7 mouse cellular contexts compared by ENCODE assay signal in the genomic region with DNA sequence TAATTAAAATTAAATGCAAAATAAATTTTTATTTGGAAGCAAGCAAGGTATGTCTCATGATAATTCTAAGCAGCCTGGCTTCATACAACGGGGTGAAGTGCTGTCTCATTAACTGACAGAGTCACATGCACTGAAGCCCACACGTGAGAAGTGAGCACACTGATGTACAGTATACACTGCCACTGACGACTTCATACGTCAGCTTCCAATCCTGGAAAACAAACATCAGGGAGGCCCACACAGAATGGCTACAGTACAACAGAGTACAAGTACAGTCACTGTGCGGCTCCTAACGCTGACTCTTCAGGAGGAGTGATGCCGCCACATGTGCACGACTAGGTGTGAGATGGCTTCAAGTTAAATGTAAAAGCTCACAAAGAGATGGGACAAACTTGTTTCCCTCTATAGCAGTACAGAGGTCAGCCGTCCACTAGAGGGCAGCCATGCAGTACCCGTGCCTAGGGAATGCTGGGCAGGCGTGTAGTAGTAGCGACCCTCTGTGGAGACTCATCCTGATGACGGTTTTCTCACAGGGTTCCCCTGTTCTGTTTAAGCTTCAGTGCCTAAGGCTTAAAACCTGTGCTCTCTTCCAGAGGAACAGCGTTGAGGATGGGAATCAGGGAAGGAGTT. TPM values are rescaled to one million over a fixed set of nuclear protein-coding genes. Genes with fewer than 3 reads are reported as not detected.
A peak's percentile ranks its signal among the peaks of the same experiment; 100 is the strongest.
DNase-seq lines count a peak whose midpoint lies in the region; ATAC-seq lines count a peak whose summit lies in the region.

No protein-coding gene starts in this region.

- DNase-seq in adrenal gland, adult (ENCODE audit: inconsistent age in 2 of 2, low spot score in 1 of 2): peak; percentile 65 to 86
- DNase-seq in embryo, embryonic 10 days (ENCODE audit: low spot score): peak; percentile 93
- peak; percentile 47 for DNase-seq in gastrocnemius, postnatal 25 days
- peak; percentile 69 to 80 for DNase-seq in left cerebral cortex, postnatal 14 days (ENCODE audit: low spot score in 2 of 2)
- peak; percentile 85 for DNase-seq in mesoderm, embryonic 11.5 days (ENCODE audit: low read depth, low spot score)
- DNase-seq in right cerebral cortex, postnatal 4 days: peak; percentile 85

- ATAC-seq in inflammation-experienced regulatory T-cells, adult 6 months: peak; percentile 77

- intact Hi-C loops in left cerebral cortex, postnatal 14 days (cut with DNase I): loop anchor here (5.0 kb wide), 1 partner anchor 223 kb away; no protein-coding TSS in a partner anchor

RNA-seq across cellular contexts. Expression of a gene that starts 6.0 kb away (rescaled TPM):
- 1 to 10 TPM in 1 of 2 experiments, under 1 TPM in 1; 0.84 to 1.1 TPM for total RNA-seq in gastrocnemius, postnatal 25 days (2021)
- polyA plus RNA-seq in inflammation-experienced regulatory T-cells, adult 6 months (2017; shearing (Covaris generic)): 10 to 100 TPM; 16.4 to 30.5 (median 17.6) TPM
- 10 to 100 TPM; 21.0 to 23.6 TPM for total RNA-seq in left cerebral cortex, postnatal 14 days (2021)

RNA-seq across cellular contexts. Expression of a gene that starts 34.2 kb away (rescaled TPM):
- total RNA-seq in gastrocnemius, postnatal 25 days (2021): 10 to 100 TPM; 12.1 to 20.0 TPM
- 10 to 100 TPM; 66.2 to 89.2 (median 79.6) TPM for polyA plus RNA-seq in inflammation-experienced regulatory T-cells, adult 6 months (2017; shearing (Covaris generic))
- total RNA-seq in left cerebral cortex, postnatal 14 days (2021): 10 to 100 TPM; 98.5 to 99.7 TPM

RNA-seq across cellular contexts. Expression of a gene that starts 34.5 kb away (rescaled TPM):
- 10 to 100 TPM; 55.3 to 60.5 TPM for total RNA-seq in gastrocnemius, postnatal 25 days (2021)
- polyA plus RNA-seq in inflammation-experienced regulatory T-cells, adult 6 months (2017; shearing (Covaris generic)): 1 to 10 TPM in 2 of 3 experiments, under 1 TPM in 1; 0.74 to 4.1 (median 3.9) TPM
- 100 to 1,000 TPM; 118 to 127 TPM for total RNA-seq in left cerebral cortex, postnatal 14 days (2021)

RNA-seq across cellular contexts. Expression of a gene that starts 47.3 kb away (rescaled TPM):
- 10 to 100 TPM; 89.3 to 90.5 TPM for total RNA-seq in gastrocnemius, postnatal 25 days (2021)
- 100 to 1,000 TPM; 128 to 236 (median 180) TPM for polyA plus RNA-seq in inflammation-experienced regulatory T-cells, adult 6 months (2017; shearing (Covaris generic))
- total RNA-seq in left cerebral cortex, postnatal 14 days (2021): 100 to 1,000 TPM; 200 to 204 TPM

RNA-seq across cellular contexts. Expression of a gene that starts 47.8 kb away (rescaled TPM):
- 10 to 100 TPM; 49.2 to 56.0 TPM for total RNA-seq in gastrocnemius, postnatal 25 days (2021)
- polyA plus RNA-seq in inflammation-experienced regulatory T-cells, adult 6 months (2017; shearing (Covaris generic)): 10 to 100 TPM; 49.5 to 76.2 (median 64.5) TPM
- total RNA-seq in left cerebral cortex, postnatal 14 days (2021): 10 to 100 TPM; 40.3 to 44.0 TPM

Comparison
In these comparisons a context has a peak if more than half of its experiments do, and no peak if none do; other contexts are left out.
1. Peak in every context shown above with its lines: DNase-seq and ATAC-seq.
2. RNA of a gene that starts 6.0 kb away (total RNA-seq): 21.0 to 23.6 TPM in left cerebral cortex, postnatal 14 days; 0.84 to 1.1 TPM in gastrocnemius, postnatal 25 days; every median in the first group is over 10 times any median in the second.
3. RNA of a gene that starts 34.2 kb away (total RNA-seq): 98.5 to 99.7 TPM in left cerebral cortex, postnatal 14 days; 12.1 to 20.0 TPM in gastrocnemius, postnatal 25 days; every median in the first group is over 4 times any median in the second.